10 mouse cellular contexts compared by ENCODE assay signal in the genomic region with DNA sequence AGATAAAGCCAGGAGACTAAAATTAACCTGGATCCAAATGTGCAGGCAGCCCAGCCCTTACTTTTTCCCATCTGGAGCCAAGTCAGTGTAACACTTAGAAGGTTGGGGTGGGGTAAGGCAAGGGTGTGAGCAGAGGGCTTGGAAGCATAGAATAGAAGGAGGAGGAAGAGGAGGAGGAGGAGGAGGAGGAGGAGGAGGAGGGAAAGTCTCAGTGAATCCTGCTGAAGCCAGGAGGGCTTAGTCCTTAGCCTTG. TPM values are rescaled to one million over a fixed set of nuclear protein-coding genes. Genes with fewer than 3 reads are reported as not detected.
DNase-seq lines count a peak whose midpoint lies in the region; ATAC-seq and TF ChIP-seq lines count a peak whose summit lies in the region.
"Had no signal": no experiment of that assay in that cellular context is flagged by ENCODE, and none has a peak within 500 bp of the region (broad histone marks: within the 10 kb centered on the region; RNA-seq: fewer than 3 reads in every experiment).

No protein-coding gene starts in this region.

- H3K9me3 ChIP-seq in hindbrain, embryonic 12.5 days (replicated peaks), result no peaks in the 10 kb centered on the region
- no peaks in the 10 kb centered on the region for H3K9me3 ChIP-seq in hindbrain, embryonic 11.5 days (ENCODE audit: control insufficient read depth, low read length)
- H3K9me3 ChIP-seq in neural tube, embryonic 12.5 days, result no peaks in the 10 kb centered on the region
- no peaks in the 10 kb centered on the region for H3K9me3 ChIP-seq in heart, postnatal 0 days (replicated peaks; ENCODE audit: control insufficient read depth, low read length)

- 0 out of 2 replicates have a peak overlapping the region, but pooled peaks have one; percentile 13 for H3K4me2 ChIP-seq in hindbrain, embryonic 12.5 days (replicated peaks)
- no peak overlapping the region for H3K4me2 ChIP-seq in hindbrain, embryonic 11.5 days (replicated peaks; ENCODE audit: low read depth, low read length)
- H3K4me2 ChIP-seq in neural tube, embryonic 12.5 days (replicated peaks), result no peak overlapping the region; the same call in 1 of the 2 replicates
- H3K4me2 ChIP-seq in heart, postnatal 0 days (ENCODE audit: low read depth, low read length), result peak overlapping the region; percentile 77

- no peak overlapping the region for H3K27ac ChIP-seq in hindbrain, embryonic 12.5 days
- no peak overlapping the region for H3K27ac ChIP-seq in hindbrain, embryonic 11.5 days (ENCODE audit: low read depth, low read length)
- no peak overlapping the region for H3K27ac ChIP-seq in neural tube, embryonic 12.5 days
- peak overlapping the region; percentile 86 for H3K27ac ChIP-seq in heart, postnatal 0 days (ENCODE audit: low read depth)

- no peak overlapping the region for H3K4me3 ChIP-seq in hindbrain, embryonic 12.5 days
- no peak overlapping the region for H3K4me3 ChIP-seq in hindbrain, embryonic 11.5 days (ENCODE audit: low read depth, low read length)
- H3K4me3 ChIP-seq in neural tube, embryonic 12.5 days, result no peak overlapping the region
- H3K4me3 ChIP-seq in heart, postnatal 0 days (ENCODE audit: low read depth, low read length), result peak overlapping the region; percentile 46

- peaks cover 6% of the 10 kb centered on the region for H3K27me3 ChIP-seq in hindbrain, embryonic 12.5 days
- H3K27me3 ChIP-seq in hindbrain, embryonic 11.5 days (ENCODE audit: control insufficient read depth, insufficient read depth, low read length), result no peaks in the 10 kb centered on the region
- no peaks in the 10 kb centered on the region for H3K27me3 ChIP-seq in neural tube, embryonic 12.5 days (replicated peaks)
- H3K27me3 ChIP-seq in heart, postnatal 0 days (ENCODE audit: control insufficient read depth, insufficient read depth, low read length), result no peaks in the 10 kb centered on the region

- no peak for DNase-seq in hindbrain, embryonic 11.5 days (ENCODE audit: low spot score)
- no peak for DNase-seq in neural tube, embryonic 10.5 days (ENCODE audit: extremely low spot score, low spot score)
- peak; percentile 76 for DNase-seq in heart, postnatal 0 days (ENCODE audit: low spot score)
- no peak for DNase-seq in frontal cortex, adult 2 months (ENCODE audit: extremely low spot score in 1 of 2, low spot score in 1 of 2)
- no peak for DNase-seq in cerebellum, postnatal 36 days
- DNase-seq: lung, adult 18-20 months had no signal

- peak overlapping the region; percentile 23; the same call in 1 of the 2 replicates for H3K9ac ChIP-seq in hindbrain, embryonic 12.5 days
- no peak overlapping the region for H3K9ac ChIP-seq in hindbrain, embryonic 11.5 days (ENCODE audit: low read depth, low read length)
- H3K9ac ChIP-seq in neural tube, embryonic 12.5 days, result 0 out of 2 replicates have a peak overlapping the region, but pooled peaks have one; percentile 17
- H3K9ac ChIP-seq in heart, postnatal 0 days (replicated peaks; ENCODE audit: low read depth, low read length), result 0 out of 2 replicates have a peak overlapping the region, but pooled peaks have one; percentile 1

- TF ChIP-seq EP300 in heart, postnatal 0 days (IDR thresholded peaks at IDR 0.05; ENCODE audit: low read depth), result no peak

- peaks cover 35% of the 10 kb centered on the region for H3K4me1 ChIP-seq in hindbrain, embryonic 12.5 days
- H3K4me1 ChIP-seq in hindbrain, embryonic 11.5 days (replicated peaks; ENCODE audit: control insufficient read depth, insufficient read depth, low read length), result peaks cover 13% of the 10 kb centered on the region
- peaks cover 25% of the 10 kb centered on the region for H3K4me1 ChIP-seq in neural tube, embryonic 12.5 days
- H3K4me1 ChIP-seq in heart, postnatal 0 days (ENCODE audit: control insufficient read depth, insufficient read depth), result peaks cover 26% of the 10 kb centered on the region

- no peak for TF ChIP-seq CTCF in heart, postnatal 0 days (IDR thresholded peaks at IDR 0.05; ENCODE audit: low read depth)

- no peak for ATAC-seq in hindbrain, embryonic 12.5 days (ENCODE audit: low FRiP score)
- ATAC-seq in hindbrain, embryonic 11.5 days (ENCODE audit: low FRiP score), result no peak
- no peak for ATAC-seq in neural tube, embryonic 12.5 days (ENCODE audit: low FRiP score, low read depth)
- ATAC-seq in heart, postnatal 0 days (ENCODE audit: insufficient read depth, low read depth), result peak; percentile 13; the same call in 1 of the 2 replicates
- ATAC-seq: activated CD4-positive, CD25-positive, alpha-beta regulatory T cell, adult 4 months; inflammation-experienced regulatory T-cells, adult 6 months had no signal

- H3K36me3 ChIP-seq in hindbrain, embryonic 12.5 days, result peaks cover 6% of the 10 kb centered on the region; the same call in 1 of the 2 replicates
- no peaks in the 10 kb centered on the region for H3K36me3 ChIP-seq in hindbrain, embryonic 11.5 days (ENCODE audit: control insufficient read depth, insufficient read depth, low read length)
- 0 out of 2 replicates have a peak, but pooled peaks cover 3% of the 10 kb centered on the region for H3K36me3 ChIP-seq in neural tube, embryonic 12.5 days
- H3K36me3 ChIP-seq in heart, postnatal 0 days (replicated peaks; ENCODE audit: control insufficient read depth, insufficient read depth, low read length), result peaks cover 17% of the 10 kb centered on the region; the same call in 1 of the 2 replicates

RNA-seq across cellular contexts. Expression of a gene that starts 2.2 kb away (rescaled TPM):
- polyA plus RNA-seq in hindbrain, embryonic 12.5 days (2016; fragmentation: Nextera tagmentation; extraction: Ambion mirVana), result 12.8 and 13.8 TPM in 2 replicates
- 26.5 and 27.8 TPM in 2 replicates for polyA plus RNA-seq in hindbrain, embryonic 11.5 days (2014; fragmentation: Nextera tagmentation; extraction: Ambion mirVana)
- polyA plus RNA-seq in neural tube, embryonic 12.5 days (2016; fragmentation: Nextera tagmentation; extraction: Ambion mirVana), result 8.6 and 9.3 TPM in 2 replicates
- total RNA-seq in heart, postnatal 0 days (2014; rRNA removed; ENCODE audit: low replicate concordance), result 126 and 131 TPM in 2 replicates
- 137 and 144 TPM in 2 replicates for polyA plus RNA-seq in heart, postnatal 0 days (2015; fragmentation: Nextera tagmentation; extraction: Ambion mirVana)
- polyA plus RNA-seq in frontal cortex, adult 2 months (2012; rRNA removed), result 12.8 and 14.6 TPM in 2 replicates
- polyA plus RNA-seq: activated CD4-positive, CD25-positive, alpha-beta regulatory T cell, adult 4 months; inflammation-experienced regulatory T-cells, adult 6 months had no signal

RNA-seq across cellular contexts. Expression of a gene that starts 8.5 kb away (rescaled TPM):
- polyA plus RNA-seq in hindbrain, embryonic 12.5 days (2016; fragmentation: Nextera tagmentation; extraction: Ambion mirVana), result 32.4 and 36.8 TPM in 2 replicates
- polyA plus RNA-seq in hindbrain, embryonic 11.5 days (2014; fragmentation: Nextera tagmentation; extraction: Ambion mirVana), result 28.5 and 34.0 TPM in 2 replicates
- polyA plus RNA-seq in neural tube, embryonic 12.5 days (2016; fragmentation: Nextera tagmentation; extraction: Ambion mirVana), result 26.9 and 36.5 TPM in 2 replicates
- total RNA-seq in heart, postnatal 0 days (2014; rRNA removed; ENCODE audit: low replicate concordance), result 121 and 138 TPM in 2 replicates
- 42.7 and 50.8 TPM in 2 replicates for polyA plus RNA-seq in heart, postnatal 0 days (2015; fragmentation: Nextera tagmentation; extraction: Ambion mirVana)
- 70.6 and 75.5 TPM in 2 replicates for polyA plus RNA-seq in frontal cortex, adult 2 months (2012; rRNA removed)

RNA-seq across cellular contexts. Expression of a gene that starts 10.5 kb away (rescaled TPM):
- 9.2 and 12.1 TPM in 2 replicates for polyA plus RNA-seq in hindbrain, embryonic 12.5 days (2016; fragmentation: Nextera tagmentation; extraction: Ambion mirVana)
- polyA plus RNA-seq in hindbrain, embryonic 11.5 days (2014; fragmentation: Nextera tagmentation; extraction: Ambion mirVana), result 11.0 and 11.2 TPM in 2 replicates
- 13.1 and 13.5 TPM in 2 replicates for polyA plus RNA-seq in neural tube, embryonic 12.5 days (2016; fragmentation: Nextera tagmentation; extraction: Ambion mirVana)
- 5.3 and 41.9 TPM in 2 replicates for total RNA-seq in heart, postnatal 0 days (2014; rRNA removed; ENCODE audit: low replicate concordance)
- 38.0 and 39.2 TPM in 2 replicates for polyA plus RNA-seq in heart, postnatal 0 days (2015; fragmentation: Nextera tagmentation; extraction: Ambion mirVana)
- polyA plus RNA-seq in frontal cortex, adult 2 months (2012; rRNA removed), result 15.0 and 16.2 TPM in 2 replicates

RNA-seq across cellular contexts. Expression of a gene that starts 20.2 kb away (rescaled TPM):
- 4.0 and 7.7 TPM in 2 replicates for polyA plus RNA-seq in hindbrain, embryonic 12.5 days (2016; fragmentation: Nextera tagmentation; extraction: Ambion mirVana)
- polyA plus RNA-seq in hindbrain, embryonic 11.5 days (2014; fragmentation: Nextera tagmentation; extraction: Ambion mirVana), result 4.7 and 6.5 TPM in 2 replicates
- 4.7 and 4.8 TPM in 2 replicates for polyA plus RNA-seq in neural tube, embryonic 12.5 days (2016; fragmentation: Nextera tagmentation; extraction: Ambion mirVana)
- 2.3 and 7.3 TPM in 2 replicates for total RNA-seq in heart, postnatal 0 days (2014; rRNA removed; ENCODE audit: low replicate concordance)
- polyA plus RNA-seq in heart, postnatal 0 days (2015; fragmentation: Nextera tagmentation; extraction: Ambion mirVana), result 1.8 and 1.9 TPM in 2 replicates
- 37.2 and 42.7 TPM in 2 replicates for polyA plus RNA-seq in frontal cortex, adult 2 months (2012; rRNA removed)

RNA-seq across cellular contexts. Expression of a gene that starts 26.7 kb away (rescaled TPM):
- polyA plus RNA-seq in hindbrain, embryonic 12.5 days (2016; fragmentation: Nextera tagmentation; extraction: Ambion mirVana), result 265 and 297 TPM in 2 replicates
- polyA plus RNA-seq in hindbrain, embryonic 11.5 days (2014; fragmentation: Nextera tagmentation; extraction: Ambion mirVana), result 114 and 133 TPM in 2 replicates
- 277 and 278 TPM in 2 replicates for polyA plus RNA-seq in neural tube, embryonic 12.5 days (2016; fragmentation: Nextera tagmentation; extraction: Ambion mirVana)
- total RNA-seq in heart, postnatal 0 days (2014; rRNA removed; ENCODE audit: low replicate concordance), result 25.9 and 33.5 TPM in 2 replicates
- polyA plus RNA-seq in heart, postnatal 0 days (2015; fragmentation: Nextera tagmentation; extraction: Ambion mirVana), result 105 and 118 TPM in 2 replicates
- 117 and 123 TPM in 2 replicates for polyA plus RNA-seq in frontal cortex, adult 2 months (2012; rRNA removed)

Comparison
In these comparisons a context has a peak if more than half of its experiments do, and no peak if none do; other contexts are left out.
1. H3K4me2 ChIP-seq: peak in hindbrain, embryonic 12.5 days (single experiment) and heart, postnatal 0 days (single experiment); none in hindbrain, embryonic 11.5 days (single experiment) and neural tube, embryonic 12.5 days (single experiment).